Mouse (Mus musculus): ENCODE results near the gene Kazn. TPM values are rescaled to one million over a fixed set of nuclear protein-coding genes. Genes with fewer than 3 reads are reported as not detected.

Gene Kazn
- polyA plus RNA-seq, 1 experiment, result not detected

GRCm38 (mm10) chr4:142074060-142074732 is 165.0 kb downstream of the Kazn start:
- TF ChIP-seq GATA1 (IDR thresholded peaks at IDR 0.05; ENCODE audit: low read length), result no peak

GRCm38 (mm10) chr4:142071243-142071991 is 167.8 kb downstream of the Kazn start:
- TF ChIP-seq GATA1 (IDR thresholded peaks at IDR 0.05; ENCODE audit: low read length), result no peak

GRCm38 (mm10) chr4:142070840-142071239 is 168.4 kb downstream of the Kazn start:
- TF ChIP-seq GATA1 (IDR thresholded peaks at IDR 0.05; ENCODE audit: low read length), result no peak

GRCm38 (mm10) chr4:142068899-142069812 is 170.0 kb downstream of the Kazn start:
- TF ChIP-seq GATA1 (IDR thresholded peaks at IDR 0.05; ENCODE audit: low read length), result no peak

GRCm38 (mm10) chr4:142066576-142066975 is 172.6 kb downstream of the Kazn start:
- TF ChIP-seq GATA1 (IDR thresholded peaks at IDR 0.05; ENCODE audit: low read length), result no peak

GRCm38 (mm10) chr4:142065835-142066234 is 173.4 kb downstream of the Kazn start:
- no peak for TF ChIP-seq GATA1 (IDR thresholded peaks at IDR 0.05; ENCODE audit: low read length)

GRCm38 (mm10) chr4:142065270-142065669 is 173.9 kb downstream of the Kazn start:
- TF ChIP-seq GATA1 (IDR thresholded peaks at IDR 0.05; ENCODE audit: low read length), result no peak

GRCm38 (mm10) chr4:142064582-142065228 is 174.5 kb downstream of the Kazn start:
- TF ChIP-seq GATA1 (IDR thresholded peaks at IDR 0.05; ENCODE audit: low read length), result no peak

GRCm38 (mm10) chr4:142063057-142063534 is 176.1 kb downstream of the Kazn start:
- TF ChIP-seq GATA1 (IDR thresholded peaks at IDR 0.05; ENCODE audit: low read length), result no peak

GRCm38 (mm10) chr4:142061485-142062240 is 177.5 kb downstream of the Kazn start:
- no peak for TF ChIP-seq GATA1 (IDR thresholded peaks at IDR 0.05; ENCODE audit: low read length)

- TF ChIP-seq GATA1 (IDR thresholded peaks at IDR 0.05; ENCODE audit: low read length), result no peak
These were observed 178.5 kb downstream of the Kazn start for GRCm38 (mm10) chr4:142060455-142061378.

- TF ChIP-seq GATA1 (IDR thresholded peaks at IDR 0.05; ENCODE audit: low read length), result no peak
These were observed 179.4 kb downstream of the Kazn start for GRCm38 (mm10) chr4:142059841-142060193.

- TF ChIP-seq GATA1 (IDR thresholded peaks at IDR 0.05; ENCODE audit: low read length), result no peak
These were observed 179.9 kb downstream of the Kazn start for GRCm38 (mm10) chr4:142059113-142059840.
